Mouse (Mus musculus): ENCODE data around the gene Mgarp.
A peak's percentile ranks its signal among the peaks of the same experiment; 100 is the strongest.
"Not testable (repeated sequence)": the region's sequence is repeated elsewhere in the genome, so short reads cannot be mapped to it uniquely, and the experiment has no call there.

Mgarp gene

DNA sequence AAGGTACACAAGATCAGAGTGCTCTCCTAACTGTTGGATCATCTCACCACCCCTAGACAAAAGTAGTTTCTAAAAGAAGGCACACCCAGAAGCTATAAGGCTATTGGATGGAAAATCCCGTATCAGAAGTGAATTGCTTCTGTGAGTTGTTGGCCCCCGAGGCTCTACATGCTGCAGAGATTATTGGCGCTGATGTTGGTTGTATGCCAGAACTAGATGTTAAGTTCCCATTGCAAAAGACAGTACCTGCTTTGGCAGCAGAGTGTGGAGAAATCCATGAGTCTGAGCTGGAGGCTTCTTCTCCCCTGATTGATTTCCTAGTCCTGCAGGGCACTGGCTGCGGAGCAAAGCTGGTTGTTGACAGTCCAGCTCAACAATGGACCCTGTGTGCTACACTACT is 28.5 kb downstream of the Mgarp start:
- peak; percentile 84 for DNase-seq (ENCODE audit: extremely low read depth, low read depth, low spot score)

DNA sequence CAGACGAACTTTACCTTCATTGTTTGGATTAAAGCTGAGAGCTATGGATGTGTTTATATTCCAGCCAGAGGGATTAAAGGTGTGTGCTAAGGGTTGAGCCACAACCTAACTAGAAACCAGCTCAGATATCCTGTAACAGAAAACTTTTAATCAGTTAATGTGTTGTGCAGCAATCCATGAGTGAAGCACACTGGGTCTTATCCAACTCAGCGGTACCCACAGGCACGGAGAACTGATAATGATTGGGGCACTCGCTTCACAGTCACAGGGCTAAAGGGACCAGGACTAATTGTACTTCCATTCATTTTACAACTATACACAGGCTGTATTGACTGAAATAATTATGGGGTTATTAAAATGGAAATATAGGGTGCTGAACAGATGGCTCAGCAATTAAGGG is 29.6 kb downstream of the Mgarp start:
- DNase-seq (ENCODE audit: extremely low read depth, low read depth, low spot score): no peak

DNA sequence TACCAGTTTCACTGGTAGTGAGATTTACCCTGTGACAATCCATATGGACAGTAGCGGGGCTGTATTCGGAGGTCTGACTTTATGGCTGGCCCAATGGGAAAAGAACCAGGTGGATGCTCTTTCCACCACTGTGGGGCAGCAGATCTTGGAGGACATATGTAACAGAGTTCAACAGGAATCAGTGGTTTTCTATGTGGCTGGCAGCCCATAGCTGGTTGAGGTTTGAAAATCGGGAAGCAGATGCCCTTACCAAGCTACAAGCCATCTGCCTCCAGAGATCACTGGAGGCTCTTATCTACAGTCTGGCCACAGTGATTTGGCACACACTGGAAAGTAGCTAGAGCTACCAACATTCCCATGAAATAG is 31.0 kb downstream of the Mgarp start:
- DNase-seq (ENCODE audit: extremely low read depth, low read depth, low spot score): no peak

DNA sequence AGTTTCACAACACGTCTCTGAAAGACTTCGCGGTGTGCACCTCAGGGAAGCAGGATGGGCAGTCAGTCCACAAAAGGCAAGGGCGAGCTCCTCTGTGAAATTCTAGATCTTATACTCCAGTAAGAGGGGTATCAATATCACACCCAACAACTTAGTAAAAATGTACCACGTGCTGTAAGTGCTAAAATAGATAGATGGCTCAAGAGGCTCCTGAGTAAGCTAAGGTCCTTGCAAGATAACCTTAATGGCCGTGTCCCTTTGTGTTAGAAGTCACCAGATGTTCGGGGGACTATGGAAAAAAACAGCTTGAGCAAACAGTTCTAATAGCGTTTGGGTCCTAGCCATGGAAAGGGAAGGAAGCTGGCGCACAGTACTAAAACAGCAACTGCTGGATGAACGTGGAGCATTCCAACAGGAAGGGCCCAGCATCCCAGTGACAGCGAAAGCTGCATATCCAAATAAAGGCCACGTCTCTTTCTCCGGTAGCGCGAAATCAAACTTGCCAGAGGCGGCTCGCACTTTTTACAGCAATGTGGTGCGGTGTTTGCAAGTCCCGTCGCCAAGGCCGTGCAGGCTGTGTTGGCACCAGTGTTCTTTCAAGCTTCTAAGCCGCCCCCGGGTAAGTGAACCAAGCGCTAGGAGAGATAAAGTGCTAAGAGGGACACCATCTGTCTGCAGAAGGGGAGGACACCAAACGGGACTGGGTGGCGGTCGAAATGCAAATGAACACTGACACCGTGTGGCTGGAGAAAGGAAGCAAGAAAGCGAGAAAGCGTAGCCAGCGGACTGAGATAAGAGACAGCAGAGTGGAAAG is 31.6 kb downstream of the Mgarp start:
- DNase-seq (ENCODE audit: extremely low read depth, low read depth, low spot score): no peak

DNA sequence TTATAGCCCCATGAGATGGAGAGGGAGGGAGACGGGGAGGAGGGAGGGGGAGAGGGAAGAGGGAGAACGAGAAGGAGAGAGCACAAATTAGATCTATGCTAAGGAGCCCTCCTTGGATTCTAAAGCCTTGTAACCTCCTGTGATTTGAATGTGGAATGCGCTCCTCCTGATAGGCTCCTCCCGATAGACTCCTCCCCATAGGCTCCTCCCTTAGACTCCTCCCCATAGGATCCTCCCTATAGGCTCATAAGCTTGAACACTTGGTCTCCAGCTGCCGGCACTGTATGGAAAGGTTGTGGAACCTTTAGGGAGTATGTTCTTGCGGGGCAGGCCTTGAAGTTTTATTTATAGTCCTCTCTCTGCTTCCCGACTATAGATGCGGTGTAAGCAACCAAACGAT is 35.5 kb downstream of the Mgarp start:
- DNase-seq (ENCODE audit: extremely low read depth, low read depth, low spot score): no peak

DNA sequence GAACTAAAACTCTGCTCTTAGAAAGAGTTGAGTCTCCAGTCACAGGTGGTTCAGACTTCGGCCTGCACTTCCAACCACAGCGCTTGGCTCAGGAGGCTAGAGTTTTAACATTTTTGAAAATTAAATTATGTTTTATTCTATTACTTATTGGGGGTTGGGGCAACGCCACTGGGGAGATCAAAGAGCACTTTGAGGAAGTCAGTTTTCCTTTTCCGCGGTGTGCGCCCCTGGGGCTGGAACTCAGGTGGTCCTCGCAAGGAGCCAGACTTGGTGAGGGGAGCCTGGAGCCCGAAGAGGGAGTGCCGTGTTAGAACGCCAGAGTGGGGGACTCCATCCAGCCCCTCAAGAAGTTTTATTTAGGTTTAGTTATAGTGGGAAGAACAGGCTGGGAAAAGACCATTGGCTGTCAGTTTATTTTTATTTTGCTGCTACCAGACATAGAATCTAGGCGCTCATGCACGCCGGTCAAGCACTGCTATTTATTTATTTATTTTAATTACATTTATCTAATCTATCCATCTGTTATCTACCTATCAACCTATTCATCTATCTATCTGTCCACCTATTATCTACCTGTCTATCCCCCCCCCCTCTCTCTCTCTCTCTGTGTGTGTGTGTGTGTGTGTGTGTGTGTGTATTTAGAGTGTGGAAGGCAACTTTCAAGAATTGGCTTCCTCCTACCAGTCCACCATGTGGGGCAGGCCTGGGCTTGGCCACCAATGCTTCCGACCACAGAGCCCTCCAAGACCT is 36.8 kb downstream of the Mgarp start:
- DNase-seq (ENCODE audit: extremely low read depth, low read depth, low spot score): no peak

DNA sequence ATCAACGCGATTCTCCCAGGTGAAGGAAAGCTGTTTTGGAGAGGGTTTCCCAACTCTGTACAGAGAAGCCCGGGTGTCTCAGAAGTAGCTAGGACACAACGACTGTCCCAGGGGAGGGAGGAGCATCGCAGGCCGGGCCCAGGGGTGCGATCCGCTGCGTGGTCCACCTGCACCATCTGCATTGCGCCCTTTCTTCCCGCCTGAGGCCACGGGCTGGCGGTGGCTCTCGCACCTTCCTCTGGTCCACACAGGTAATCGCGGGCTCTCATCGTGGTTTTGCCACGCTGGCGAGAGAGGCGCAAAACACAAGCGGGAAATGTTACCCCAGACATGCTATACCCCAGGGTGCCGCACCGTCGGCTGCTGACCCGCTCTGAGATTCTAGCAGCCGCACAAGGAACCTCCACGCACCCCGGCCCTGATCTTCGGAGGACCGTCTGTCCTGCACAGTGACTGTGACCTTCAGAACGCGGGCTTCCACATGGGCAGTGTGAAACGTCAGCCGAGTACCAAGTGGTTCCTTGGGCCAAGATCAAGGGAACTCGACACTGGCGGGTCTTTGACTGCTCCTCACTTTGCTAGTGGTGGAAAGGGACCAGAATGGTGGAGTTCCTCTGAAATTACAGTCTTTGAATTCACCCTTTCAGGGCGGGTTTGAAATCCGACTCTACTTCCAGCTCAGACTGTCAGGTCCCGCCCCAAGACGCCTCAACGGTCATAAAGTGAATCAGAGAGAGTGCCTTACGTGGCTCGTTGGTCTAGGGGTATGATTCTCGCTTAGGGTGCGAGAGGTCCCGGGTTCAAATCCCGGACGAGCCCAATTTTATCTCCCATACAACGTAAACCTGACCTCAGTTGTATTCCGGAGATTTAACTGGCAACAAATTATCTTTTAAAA is 37.6 kb downstream of the Mgarp start:
- no peak for DNase-seq (ENCODE audit: extremely low read depth, low read depth, low spot score)

DNA sequence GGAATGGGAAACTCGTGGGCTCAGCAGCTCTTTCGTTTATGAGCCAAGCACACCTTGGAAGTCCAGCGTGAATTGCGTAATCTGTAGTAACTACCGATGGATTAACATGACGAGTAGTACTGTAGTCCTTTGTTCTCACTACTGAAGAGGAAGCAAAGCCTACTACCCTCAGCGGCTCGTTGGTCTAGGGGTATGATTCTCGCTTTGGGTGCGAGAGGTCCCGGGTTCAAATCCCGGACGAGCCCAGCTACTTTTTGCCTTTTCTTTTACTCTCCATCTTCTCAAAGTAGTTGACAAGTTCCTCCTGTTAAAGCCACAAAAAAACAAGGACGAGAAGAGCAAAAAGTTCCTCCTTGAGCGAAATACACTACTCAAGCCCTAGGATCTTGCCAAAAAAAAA is 38.4 kb downstream of the Mgarp start:
- no peak for DNase-seq (ENCODE audit: extremely low read depth, low read depth, low spot score)

DNA sequence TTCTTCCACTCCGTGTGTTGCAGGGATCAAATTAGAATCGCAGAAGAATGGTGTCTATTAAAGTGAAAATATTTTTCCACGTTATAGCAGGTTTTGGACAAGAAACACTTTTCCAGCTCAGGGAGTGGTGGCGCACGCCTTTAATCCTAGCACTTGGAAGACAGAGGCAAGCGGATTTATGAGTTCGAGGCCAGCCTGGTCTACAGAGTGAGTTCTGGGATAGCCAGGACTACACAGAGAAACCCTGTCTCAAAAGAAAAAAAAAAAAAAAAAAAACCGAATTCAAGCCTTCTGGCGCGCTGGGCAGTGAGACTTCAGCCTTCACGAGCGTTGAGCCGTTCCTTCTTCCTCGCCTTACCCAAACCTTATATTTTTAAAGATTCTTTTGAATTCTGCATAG is 38.9 kb downstream of the Mgarp start:
- DNase-seq (ENCODE audit: extremely low read depth, low read depth, low spot score): no peak

DNA sequence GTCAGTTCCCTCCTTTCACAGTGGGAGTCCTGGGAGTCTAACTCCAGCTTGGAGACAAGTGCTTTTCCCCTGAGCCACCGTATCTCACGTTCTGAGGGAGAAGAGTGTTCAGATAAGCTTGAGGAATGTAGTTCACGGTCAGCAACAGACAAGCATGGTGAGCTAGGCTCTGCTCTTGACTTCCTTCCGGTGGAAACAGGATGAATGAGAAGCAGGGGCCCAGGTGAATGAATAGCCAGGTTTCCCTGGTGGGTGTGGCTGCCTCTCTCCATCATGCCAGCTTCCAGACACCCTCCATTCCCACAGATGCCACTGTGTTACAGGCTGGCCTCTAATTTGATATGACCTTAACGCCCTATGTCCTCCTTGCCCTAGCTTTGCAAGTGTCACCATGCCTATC is 39.5 kb downstream of the Mgarp start:
- DNase-seq (ENCODE audit: extremely low read depth, low read depth, low spot score): no peak

DNA sequence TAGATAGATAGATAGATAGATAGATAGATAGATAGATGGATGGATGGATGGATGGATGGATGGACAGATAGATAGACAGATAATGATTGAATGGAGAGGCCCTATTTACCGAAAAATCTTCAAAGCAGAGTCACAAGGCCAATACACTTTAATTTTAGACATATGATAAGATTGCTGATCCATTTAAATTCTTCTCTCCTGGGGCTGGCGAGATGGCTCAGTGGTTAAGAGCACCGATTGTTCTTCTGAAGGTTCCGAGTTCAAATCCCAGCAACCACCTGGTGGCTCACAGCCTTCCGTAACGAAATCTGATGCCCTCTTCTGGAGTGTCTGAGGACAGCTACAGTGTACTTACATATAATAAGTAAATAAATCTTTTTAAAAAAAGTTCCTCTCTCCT is 41.6 kb downstream of the Mgarp start:
- not testable (repeated sequence) for DNase-seq (ENCODE audit: extremely low read depth, low read depth, low spot score)

DNA sequence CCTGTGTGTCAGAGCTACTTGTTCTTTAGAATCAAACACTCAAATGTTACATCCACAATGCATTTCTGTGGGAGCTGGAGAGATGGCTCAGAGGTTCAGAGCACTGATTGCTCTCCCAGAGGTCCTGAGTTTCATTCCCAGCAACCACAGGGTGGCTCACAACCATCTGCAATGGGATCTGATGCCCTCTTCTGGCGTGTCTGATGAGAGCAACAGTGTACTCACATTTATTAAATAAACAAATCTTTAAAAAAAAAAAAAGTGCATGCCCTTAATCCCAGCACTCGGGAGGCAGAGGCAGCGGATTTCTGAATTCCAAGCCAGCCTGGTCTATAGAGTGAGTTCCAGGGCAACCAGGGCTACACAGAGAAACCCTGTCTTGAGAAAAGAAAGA is 42.5 kb downstream of the Mgarp start:
- DNase-seq (ENCODE audit: extremely low read depth, low read depth, low spot score): no peak

DNA sequence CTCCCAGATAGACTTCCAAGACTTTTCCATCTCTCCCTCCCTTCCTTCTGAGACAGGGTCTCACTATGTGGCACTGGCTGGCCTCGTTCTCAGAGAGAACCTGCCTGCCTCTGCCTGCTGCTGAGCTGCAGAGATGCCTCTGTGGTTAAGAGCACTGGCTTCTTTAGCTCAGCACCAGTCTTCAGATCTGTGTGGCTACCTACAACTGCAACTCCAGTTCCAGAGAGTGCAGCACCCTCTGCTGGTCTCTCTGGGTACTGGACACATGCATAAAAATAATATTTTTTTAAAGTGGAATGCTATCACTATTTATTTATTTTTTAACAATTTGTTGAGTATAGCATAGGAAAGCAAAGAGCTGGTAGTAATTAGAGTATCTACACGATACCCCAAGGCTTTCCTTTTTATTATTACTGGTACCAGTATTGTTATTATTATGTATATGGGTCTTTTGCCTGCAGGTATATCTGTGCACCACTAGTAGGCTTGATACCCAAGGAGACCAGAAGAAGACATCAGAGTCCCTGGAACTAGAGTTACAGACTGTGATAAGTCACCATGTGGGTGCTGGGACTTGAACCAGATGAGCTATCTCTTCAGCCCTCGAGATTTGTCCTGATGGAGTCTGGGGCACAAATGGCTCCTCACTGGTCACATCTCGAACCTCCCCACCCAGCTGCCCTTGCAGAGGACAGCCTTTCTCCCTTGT is 43.1 kb downstream of the Mgarp start:
- DNase-seq (ENCODE audit: extremely low read depth, low read depth, low spot score): no peak

DNA sequence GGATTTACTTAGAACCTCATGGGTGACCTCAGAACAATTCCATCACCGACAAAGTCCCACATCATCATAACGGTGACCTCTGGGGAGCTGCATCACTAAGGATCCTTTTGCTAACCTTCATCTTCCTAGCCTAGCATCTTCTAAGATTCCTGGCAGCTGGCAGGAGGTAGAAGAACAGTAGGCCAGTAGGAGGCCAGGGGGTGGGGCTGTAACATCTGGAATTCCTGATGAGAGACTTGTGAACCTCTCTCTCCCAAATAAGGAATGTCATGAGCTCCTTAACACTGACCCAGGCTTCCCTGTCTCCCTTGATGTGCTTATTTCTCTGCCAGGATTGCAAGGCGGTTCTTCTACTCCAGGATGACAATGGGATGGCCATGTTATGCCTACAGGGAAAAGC is 45.7 kb downstream of the Mgarp start:
- no peak for DNase-seq (ENCODE audit: extremely low read depth, low read depth, low spot score)

DNA sequence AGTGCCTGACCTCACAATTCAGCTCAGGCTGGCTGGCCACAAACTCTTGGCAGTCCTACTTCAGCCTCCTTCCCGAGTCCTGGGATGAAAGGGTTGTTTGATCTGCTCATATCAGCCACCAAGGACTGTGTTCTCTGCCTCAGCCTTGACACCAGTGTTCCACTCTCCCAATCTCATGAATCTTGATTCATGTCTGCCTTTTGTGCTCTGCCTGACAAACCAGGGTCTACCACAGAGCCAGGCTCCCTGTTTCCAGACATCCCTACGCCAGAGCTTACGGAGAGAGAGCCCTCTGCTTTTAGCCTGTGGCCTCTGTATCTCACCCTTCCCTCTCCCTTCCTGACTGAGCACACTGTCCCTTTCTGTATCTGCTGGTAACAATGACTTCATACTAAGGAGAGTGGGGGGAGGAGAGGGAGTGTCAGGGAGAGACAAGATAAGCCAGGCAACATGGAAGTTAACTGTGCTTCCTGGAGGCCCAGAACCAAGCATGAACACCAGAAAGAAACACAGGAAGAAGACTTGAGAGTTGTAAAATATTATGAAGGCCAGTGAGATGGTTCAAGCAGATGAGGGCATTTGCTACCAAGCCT is 47.8 kb downstream of the Mgarp start:
- DNase-seq (ENCODE audit: extremely low read depth, low read depth, low spot score): no peak

DNA sequence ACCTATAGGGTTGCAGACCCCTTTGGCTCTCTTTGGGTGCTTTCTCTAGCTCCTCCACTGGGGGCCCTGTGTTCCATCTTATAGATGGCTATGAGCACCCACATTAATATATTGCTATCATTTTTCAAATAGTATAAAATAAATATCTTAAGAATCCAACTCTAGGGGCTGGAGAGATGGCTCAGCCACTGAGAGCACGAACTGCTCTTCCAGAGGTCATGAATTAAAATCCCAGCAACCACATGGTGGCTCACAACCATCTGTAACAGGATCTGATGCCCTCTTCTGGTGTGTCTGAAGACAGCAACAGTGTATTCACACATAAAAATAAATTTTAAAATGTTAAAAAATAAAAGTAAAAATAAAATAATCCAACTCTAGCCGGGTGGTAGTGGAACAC is 51.5 kb downstream of the Mgarp start:
- not testable (repeated sequence) for DNase-seq (ENCODE audit: extremely low read depth, low read depth, low spot score)

DNA sequence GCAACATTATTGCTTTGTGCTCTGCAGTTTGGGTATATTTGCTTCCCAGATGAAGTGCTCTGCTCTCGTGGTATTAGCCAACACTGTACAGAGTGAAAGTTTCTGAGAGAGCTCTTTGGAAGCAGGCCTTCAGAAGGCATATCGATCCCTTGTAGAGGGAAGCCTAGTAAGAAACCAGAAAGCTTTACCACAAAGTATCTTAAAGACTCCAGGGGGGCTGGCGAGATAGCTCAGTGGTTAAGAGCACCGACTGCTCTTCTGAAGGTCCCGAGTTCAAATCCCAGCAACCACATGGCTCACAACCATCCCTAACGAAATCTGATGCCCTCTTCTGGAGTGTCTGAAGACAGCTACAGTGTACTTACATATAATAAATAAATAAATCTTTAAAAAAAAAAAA is 52.4 kb downstream of the Mgarp start:
- not testable (repeated sequence) for DNase-seq (ENCODE audit: extremely low read depth, low read depth, low spot score)

DNA sequence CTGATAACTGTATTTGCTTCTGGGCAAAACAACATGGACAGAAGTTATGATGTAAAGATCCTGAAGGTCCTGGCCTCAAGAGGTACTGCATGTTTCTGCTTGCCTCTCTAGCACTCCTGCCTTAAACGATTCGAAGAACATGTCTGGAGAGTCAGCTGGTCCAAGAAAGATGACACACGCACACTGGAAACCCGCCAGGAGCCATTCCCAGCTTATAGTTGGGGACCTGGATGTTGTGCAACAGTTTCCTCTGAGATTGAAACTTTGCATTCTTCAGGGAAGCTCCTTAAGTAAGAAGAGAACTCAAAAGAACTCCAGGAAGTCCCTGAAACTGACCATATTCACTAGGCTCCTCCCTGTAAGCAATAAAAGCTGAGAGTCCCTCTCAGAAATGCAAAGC is 53.3 kb downstream of the Mgarp start:
- DNase-seq (ENCODE audit: extremely low read depth, low read depth, low spot score): peak; percentile 84

DNA sequence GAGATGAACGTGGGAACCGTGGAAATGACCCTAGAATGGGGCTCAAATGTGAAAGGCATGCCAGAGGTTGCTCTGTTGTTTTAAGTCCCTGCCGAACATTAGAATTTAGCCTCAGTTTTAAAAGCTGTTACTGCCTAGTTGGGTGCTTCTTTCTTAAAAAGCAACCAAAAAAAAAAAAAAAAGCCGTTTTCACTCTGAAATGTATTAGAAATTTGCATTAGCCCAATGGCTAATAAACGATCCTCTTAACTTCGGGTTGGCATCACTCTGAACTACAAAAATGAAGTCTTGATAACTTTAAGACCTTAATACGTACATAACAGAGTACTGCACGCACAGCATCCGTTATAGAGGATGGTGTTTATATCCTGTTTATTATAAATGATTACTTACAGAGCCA is 54.4 kb downstream of the Mgarp start:
- DNase-seq (ENCODE audit: extremely low read depth, low read depth, low spot score): no peak

DNA sequence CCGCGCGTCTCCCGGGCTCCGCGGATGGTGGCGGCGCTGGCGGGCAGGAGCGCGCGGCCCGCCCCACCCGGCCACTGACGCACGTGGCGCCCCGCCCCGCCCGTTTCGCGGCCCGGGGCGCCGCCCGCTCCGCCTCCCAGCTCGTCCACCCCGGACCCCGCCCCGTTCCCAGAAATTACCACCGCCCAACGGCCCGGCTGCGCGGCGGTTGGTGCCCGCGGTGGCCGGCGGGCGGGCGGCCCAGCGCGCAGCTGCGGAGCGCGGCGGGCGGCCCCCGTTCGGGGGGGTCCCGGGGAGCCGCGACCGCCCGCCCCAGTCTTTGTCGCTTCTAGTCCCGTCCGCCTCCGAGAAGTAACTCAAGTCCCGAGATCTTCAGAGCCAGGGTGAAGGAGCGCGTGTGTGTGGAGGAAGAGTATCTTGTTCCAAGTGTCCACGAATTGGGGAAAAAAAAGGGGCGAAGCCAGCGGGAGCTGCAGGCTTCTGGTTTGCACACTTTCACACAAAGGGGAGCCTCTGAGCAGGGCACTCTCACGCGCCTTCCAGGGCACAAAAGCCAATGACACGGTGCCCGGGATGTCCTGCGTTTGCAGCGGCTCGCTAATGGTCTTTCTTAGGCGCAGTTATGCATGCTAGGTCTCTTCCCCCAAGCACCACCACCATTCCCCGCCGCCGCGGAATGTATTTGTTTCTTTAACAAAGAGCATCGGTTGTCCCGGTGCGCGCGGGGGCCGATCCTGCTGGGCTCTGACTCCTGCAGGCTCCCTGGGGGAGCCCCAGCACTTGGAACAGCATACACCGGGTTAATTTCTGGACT is 55.1 kb downstream of the Mgarp start:
- DNase-seq (ENCODE audit: extremely low read depth, low read depth, low spot score): no peak

Measured in fat pad, adult 2 months (tissue).